Mouse (Mus musculus) ovary, postnatal 36 days (tissue): ENCODE measurements around the gene Cyba.

ENCODE experiments used
- DNase-seq: peaks from one replicate; pipeline ENCODE4 v3.0.0; 2022; ENCODE audit warnings: low spot score, mixed read lengths

Gene Cyba

GRCm38 (mm10) chr8:122421376-122422070 is 11.2 kb downstream of the Cyba start, which contains the start of gene Il17c:
Gene Il17c (plus strand): TSS chr8:122422020.
- DNase-seq: no peak

- no peak for DNase-seq
Measured at GRCm38 (mm10) chr8:122419881-122420555, 12.7 kb downstream of the Cyba start.

- no peak for DNase-seq
Measured at GRCm38 (mm10) chr8:122415554-122415953, 17.2 kb downstream of the Cyba start.

GRCm38 (mm10) chr8:122414311-122414710 is 18.4 kb downstream of the Cyba start:
- DNase-seq: no peak

GRCm38 (mm10) chr8:122407678-122408077 is 25.1 kb downstream of the Cyba start:
- DNase-seq: no peak

GRCm38 (mm10) chr8:122405146-122405805 is 27.5 kb downstream of the Cyba start:
- no peak for DNase-seq

GRCm38 (mm10) chr8:122398186-122398585 is 34.5 kb downstream of the Cyba start:
- no peak for DNase-seq

- no peak for DNase-seq
Measured at GRCm38 (mm10) chr8:122395291-122395690, 37.4 kb downstream of the Cyba start.

GRCm38 (mm10) chr8:122393717-122394116 is 39.0 kb downstream of the Cyba start:
- DNase-seq: no peak

GRCm38 (mm10) chr8:122390758-122391157 is 42.0 kb downstream of the Cyba start:
- no peak for DNase-seq

- DNase-seq: no peak
Measured at GRCm38 (mm10) chr8:122389357-122389756, 43.4 kb downstream of the Cyba start.

GRCm38 (mm10) chr8:122383039-122383438 is 49.7 kb downstream of the Cyba start:
- no peak for DNase-seq

- peak; percentile 100 for DNase-seq
Measured at GRCm38 (mm10) chr8:122376365-122377231, 56.1 kb downstream of the Cyba start, which contains the start of gene Zc3h18. Gene Zc3h18 (plus strand): TSS chr8:122376609.

GRCm38 (mm10) chr8:122375751-122376364 is 56.9 kb downstream of the Cyba start:
- DNase-seq: no peak

- no peak for DNase-seq
Measured at GRCm38 (mm10) chr8:122375320-122375719, 57.4 kb downstream of the Cyba start.
